ENCODE assay signal across 9 mouse cellular contexts in the genomic region with DNA sequence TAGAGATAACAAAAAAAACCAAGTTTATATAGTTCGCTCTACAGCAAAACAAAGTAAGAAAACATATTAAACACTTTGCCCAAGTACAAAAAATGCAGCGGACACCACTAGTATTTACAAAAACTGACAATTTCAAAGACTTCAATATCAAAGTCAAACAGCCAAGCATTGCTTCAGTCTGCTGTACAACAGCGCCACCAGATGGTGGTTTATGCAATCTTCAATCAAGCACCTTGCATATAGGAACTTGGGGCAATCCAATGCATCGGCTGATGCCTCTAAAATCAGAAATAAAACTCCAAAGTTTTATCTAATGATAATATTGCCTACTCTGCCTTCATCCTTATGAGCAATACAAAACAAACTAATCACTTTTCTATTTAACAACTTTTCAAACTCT. TPM values are rescaled to one million over a fixed set of nuclear protein-coding genes. Genes with fewer than 3 reads are reported as not detected.
DNase-seq lines count a peak whose midpoint lies in the region; TF ChIP-seq lines count a peak whose summit lies in the region.
"Had no signal": no experiment of that assay in that cellular context is flagged by ENCODE, and none has a peak within 500 bp of the region (broad histone marks: within the 10 kb centered on the region; RNA-seq: fewer than 3 reads in every experiment).

No protein-coding gene starts in this region.

- no peak overlapping the region for H3K4me3 ChIP-seq in heart, adult 2 months
- H3K4me3 ChIP-seq in C2C12 (ENCODE audit: insufficient read depth, poor library complexity, severe bottlenecking): no peak overlapping the region
- H3K4me3 ChIP-seq in embryonic facial prominence, embryonic 10.5 days: no peak overlapping the region
- H3K4me3 ChIP-seq in layer of hippocampus, adult 2 months: no peak overlapping the region
- H3K4me3 ChIP-seq: liver, embryonic 15.5 days had no signal

- peak in 1 of 2 experiments; percentile 42 for DNase-seq in heart, adult 2 months
- no peak for DNase-seq in heart, postnatal 25 days (ENCODE audit: low spot score)
- peak; percentile 17 for DNase-seq in adrenal gland, adult 8-10 months
- DNase-seq in embryonic facial prominence, embryonic 10.5 days (ENCODE audit: low spot score): peak; percentile 36
- peak; percentile 26 to 60 for DNase-seq in layer of hippocampus, adult 2 months (ENCODE audit: low spot score in 2 of 2)
- DNase-seq in lung, postnatal 36 days: peak; percentile 50
- DNase-seq in testis, postnatal 10 days (ENCODE audit: low spot score): peak; percentile 82

- WGBS in heart, adult 2 months: 68% methylated on average over 4 of the region's 4 CpGs
- WGBS in embryonic facial prominence, embryonic 10.5 days: 69% methylated on average over 4 of the region's 4 CpGs

- H3K27me3 ChIP-seq in heart, adult 2 months (ENCODE audit: control insufficient read depth, insufficient read depth, low read length): no peaks in the 10 kb centered on the region
- H3K27me3 ChIP-seq in C2C12 (ENCODE audit: control insufficient read depth, insufficient read depth, insufficient read length): no peaks in the 10 kb centered on the region
- H3K27me3 ChIP-seq in embryonic facial prominence, embryonic 10.5 days (replicated peaks; ENCODE audit: low read depth, poor library complexity, severe bottlenecking): no peaks in the 10 kb centered on the region
- H3K27me3 ChIP-seq: liver, embryonic 15.5 days had no signal

- no peak overlapping the region for H3K27ac ChIP-seq in heart, adult 2 months
- H3K27ac ChIP-seq in embryonic facial prominence, embryonic 10.5 days (replicated peaks): no peak overlapping the region
- H3K27ac ChIP-seq in layer of hippocampus, adult 2 months: no peak overlapping the region
- H3K27ac ChIP-seq: liver, embryonic 15.5 days had no signal

- no peak overlapping the region for H3ac ChIP-seq in C2C12 (ENCODE audit: control insufficient read depth, insufficient read length, low read depth)

- no peaks in the 10 kb centered on the region for H3K79me2 ChIP-seq in heart, adult 2 months (replicated peaks; ENCODE audit: control insufficient read depth, insufficient read depth, low read length)
- H3K79me2 ChIP-seq in C2C12 (ENCODE audit: control insufficient read depth, insufficient read depth): no peaks in the 10 kb centered on the region

- no peak for TF ChIP-seq EP300 in heart, adult 2 months (IDR thresholded peaks at IDR 0.05; ENCODE audit: insufficient read depth, low read depth, low read length)

- H3K9ac ChIP-seq in heart, adult 2 months (ENCODE audit: low read depth, low read length): no peak overlapping the region
- H3K9ac ChIP-seq: liver, embryonic 15.5 days had no signal

- no peaks in the 10 kb centered on the region for H3K36me3 ChIP-seq in heart, adult 2 months (ENCODE audit: control insufficient read depth, insufficient read depth, low read length)
- peaks cover 3% of the 10 kb centered on the region for H3K36me3 ChIP-seq in C2C12 (ENCODE audit: control insufficient read depth, insufficient read depth)
- H3K36me3 ChIP-seq in embryonic facial prominence, embryonic 10.5 days (replicated peaks): peaks cover 8% of the 10 kb centered on the region

- TF ChIP-seq CTCF in heart, adult 2 months (IDR thresholded peaks at IDR 0.05): peak; percentile 86
- peak; percentile 15 for TF ChIP-seq CTCF in C2C12 (IDR thresholded peaks at IDR 0.05; ENCODE audit: control insufficient read depth, insufficient read depth, insufficient read length)
- peak; percentile 86 for TF ChIP-seq CTCF in layer of hippocampus, adult 2 months (conservative IDR thresholded peaks at IDR 0.05)

- no peaks in the 10 kb centered on the region for H3K79me3 ChIP-seq in C2C12 (ENCODE audit: low read depth)

- intact Hi-C loops in heart, adult 2 months (cut with DNase I): loop anchor here (10.0 kb wide), 1 partner anchor 393 kb away; no protein-coding TSS in a partner anchor
- intact Hi-C loops in heart, postnatal 25 days (cut with DNase I): loop anchor here (5.0 kb wide), 1 partner anchor 395 kb away; no protein-coding TSS in a partner anchor

- no peaks in the 10 kb centered on the region for H3K9me3 ChIP-seq in embryonic facial prominence, embryonic 10.5 days
- H3K9me3 ChIP-seq: liver, embryonic 15.5 days had no signal

- no peaks in the 10 kb centered on the region for H3K4me1 ChIP-seq in heart, adult 2 months (ENCODE audit: control insufficient read depth, insufficient read depth, low read length)
- no peaks in the 10 kb centered on the region for H3K4me1 ChIP-seq in embryonic facial prominence, embryonic 10.5 days
- H3K4me1 ChIP-seq: liver, embryonic 15.5 days had no signal

- no peak for TF ChIP-seq POLR2A in heart, adult 2 months (IDR thresholded peaks at IDR 0.05; ENCODE audit: insufficient read depth, low read depth, low read length)

TF ChIP-seq in C2C12, 6 proteins besides CTCF, POLR2A, EP300 and RAD21:
- no peak for TF ChIP-seq CEBPB (IDR thresholded peaks at IDR 0.05; ENCODE audit: low read depth)

RNA-seq across cellular contexts. Expression of gene Gm10306, which starts 38.7 kb away (rescaled TPM):
- total RNA-seq in heart, adult 2 months (2021): not detected
- polyA plus RNA-seq in heart, adult 2 months (2012; rRNA removed): not detected in 2 replicates
- not detected for total RNA-seq in heart, postnatal 25 days (2021)
- not detected for polyA plus RNA-seq in C2C12 (2012; fragmentation: generic; extraction: Trizol)
- total RNA-seq in adrenal gland, adult 8-10 months (2022): under 1 TPM in 1 of 4 experiments, not detected in 3; 0.62 TPM
- polyA plus RNA-seq in embryonic facial prominence, embryonic 10.5 days (2016; fragmentation: Nextera tagmentation; extraction: Ambion mirVana): 0.43 TPM in 1 of 2 replicates, not detected in the other
- not detected for total RNA-seq in layer of hippocampus, adult 2 months (2021)
- polyA plus RNA-seq: liver, embryonic 15.5 days had no signal

RNA-seq across cellular contexts. Expression of gene Caap1, which starts 39.0 kb away (rescaled TPM):
- 1 to 10 TPM; 3.6 to 4.4 TPM for total RNA-seq in heart, adult 2 months (2021)
- polyA plus RNA-seq in heart, adult 2 months (2012; rRNA removed): 1.2 and 1.4 TPM in 2 replicates
- 1 to 10 TPM; 3.9 to 4.5 TPM for total RNA-seq in heart, postnatal 25 days (2021)
- 3.4 TPM for polyA plus RNA-seq in C2C12 (2012; fragmentation: generic; extraction: Trizol)
- total RNA-seq in adrenal gland, adult 8-10 months (2022): 10 to 100 TPM in 3 of 4 experiments, 1 to 10 TPM in 1; 9.5 to 11.5 (median 10.8) TPM
- polyA plus RNA-seq in embryonic facial prominence, embryonic 10.5 days (2016; fragmentation: Nextera tagmentation; extraction: Ambion mirVana): 23.6 and 24.6 TPM in 2 replicates
- total RNA-seq in layer of hippocampus, adult 2 months (2021): 10 to 100 TPM; 11.1 to 11.9 TPM

Comparison
In these comparisons a context has a peak if more than half of its experiments do, and no peak if none do; other contexts are left out.
1. CTCF ChIP-seq: peak in every context shown above with its lines; median percentile 86 in heart, adult 2 months; 86 in layer of hippocampus, adult 2 months; 15 in C2C12.